Mouse (Mus musculus): Measurements from ENCODE around the gene Htra3. TPM values are rescaled to one million over a fixed set of nuclear protein-coding genes. Genes with fewer than 3 reads are reported as not detected.
A peak's percentile ranks its signal among the peaks of the same experiment; 100 is the strongest.

Htra3 gene
- polyA plus RNA-seq, 1 experiment from 2014 or later, result 52.2 TPM

- Histone ChIP-seq H3K9me3 (ENCODE audit: control insufficient read depth, low read depth, low read length) (no peaks in the 10 kb centered on the region), H3K27ac (ENCODE audit: low read length) (no peak overlapping the region), H3K4me1 (ENCODE audit: control insufficient read depth, insufficient read depth, low read length) (peaks cover 31% of the 10 kb centered on the region), H3K4me2 (replicated peaks; ENCODE audit: low read depth, low read length) (no peak overlapping the region), H3K4me3 (ENCODE audit: low read depth, low read length) (no peak overlapping the region), H3K27me3 (ENCODE audit: control insufficient read depth, insufficient read depth, low read length) (no peaks in the 10 kb centered on the region), H3K36me3 (ENCODE audit: control insufficient read depth, insufficient read depth, low read length) (no peaks in the 10 kb centered on the region), H3K9ac (replicated peaks; ENCODE audit: low read depth, low read length) (no peak overlapping the region)
- no peak for ATAC-seq (ENCODE audit: insufficient number of reproducible peaks, insufficient read depth, low FRiP score, low read depth)
These were observed 9.8 kb upstream of the Htra3 start for GRCm38 (mm10) chr5:35689374-35689773.

- Histone ChIP-seq H3K36me3 (ENCODE audit: control insufficient read depth, insufficient read depth, low read length) (no peaks in the 10 kb centered on the region), H3K9ac (replicated peaks; ENCODE audit: low read depth, low read length) (no peak overlapping the region), H3K27ac (ENCODE audit: low read length) (no peak overlapping the region), H3K4me1 (ENCODE audit: control insufficient read depth, insufficient read depth, low read length) (peaks cover 36% of the 10 kb centered on the region), H3K4me2 (replicated peaks; ENCODE audit: low read depth, low read length) (no peak overlapping the region), H3K4me3 (ENCODE audit: low read depth, low read length) (no peak overlapping the region), H3K27me3 (ENCODE audit: control insufficient read depth, insufficient read depth, low read length) (no peaks in the 10 kb centered on the region), H3K9me3 (ENCODE audit: control insufficient read depth, low read depth, low read length) (no peaks in the 10 kb centered on the region)
- 79% methylated on average over 2 of the region's 2 CpGs for WGBS
- no peak for ATAC-seq (ENCODE audit: insufficient number of reproducible peaks, insufficient read depth, low FRiP score, low read depth)
These were observed 9.3 kb upstream of the Htra3 start for GRCm38 (mm10) chr5:35688851-35689250.

GRCm38 (mm10) chr5:35687098-35687497 is 7.5 kb upstream of the Htra3 start:
- WGBS, result 46% methylated on average over 5 of the region's 5 CpGs
- H3K9me3 ChIP-seq (ENCODE audit: control insufficient read depth, low read depth, low read length), result no peaks in the 10 kb centered on the region
- H3K9ac ChIP-seq (replicated peaks; ENCODE audit: low read depth, low read length), result no peak overlapping the region
- H3K4me1 ChIP-seq (ENCODE audit: control insufficient read depth, insufficient read depth, low read length), result peaks cover 36% of the 10 kb centered on the region
- no peak overlapping the region for H3K27ac ChIP-seq (ENCODE audit: low read length)
- no peak for ATAC-seq (ENCODE audit: insufficient number of reproducible peaks, insufficient read depth, low FRiP score, low read depth)
- no peak overlapping the region for H3K4me3 ChIP-seq (ENCODE audit: low read depth, low read length)
- H3K36me3 ChIP-seq (ENCODE audit: control insufficient read depth, insufficient read depth, low read length), result no peaks in the 10 kb centered on the region
- H3K4me2 ChIP-seq (replicated peaks; ENCODE audit: low read depth, low read length), result no peak overlapping the region
- H3K27me3 ChIP-seq (ENCODE audit: control insufficient read depth, insufficient read depth, low read length), result no peaks in the 10 kb centered on the region

- Histone ChIP-seq H3K4me1 (ENCODE audit: control insufficient read depth, insufficient read depth, low read length) (peaks cover 32% of the 10 kb centered on the region), H3K27me3 (ENCODE audit: control insufficient read depth, insufficient read depth, low read length) (no peaks in the 10 kb centered on the region), H3K4me2 (replicated peaks; ENCODE audit: low read depth, low read length) (no peak overlapping the region), H3K36me3 (ENCODE audit: control insufficient read depth, insufficient read depth, low read length) (no peaks in the 10 kb centered on the region), H3K4me3 (ENCODE audit: low read depth, low read length) (no peak overlapping the region), H3K9ac (replicated peaks; ENCODE audit: low read depth, low read length) (no peak overlapping the region), H3K27ac (ENCODE audit: low read length) (no peak overlapping the region), H3K9me3 (ENCODE audit: control insufficient read depth, low read depth, low read length) (no peaks in the 10 kb centered on the region)
- WGBS, result 82% methylated on average over 4 of the region's 4 CpGs
- ATAC-seq (ENCODE audit: insufficient number of reproducible peaks, insufficient read depth, low FRiP score, low read depth), result no peak
These were observed 6.8 kb upstream of the Htra3 start for GRCm38 (mm10) chr5:35686336-35686735.

GRCm38 (mm10) chr5:35685079-35685478 is 5.5 kb upstream of the Htra3 start:
- H3K4me2 ChIP-seq (replicated peaks; ENCODE audit: low read depth, low read length), result no peak overlapping the region
- peak overlapping the region; percentile 35; the same call in 1 of the 2 replicates for H3K27ac ChIP-seq (ENCODE audit: low read length)
- H3K27me3 ChIP-seq (ENCODE audit: control insufficient read depth, insufficient read depth, low read length), result no peaks in the 10 kb centered on the region
- H3K4me1 ChIP-seq (ENCODE audit: control insufficient read depth, insufficient read depth, low read length), result peaks cover 24% of the 10 kb centered on the region; the same call in 1 of the 2 replicates
- no peaks in the 10 kb centered on the region for H3K9me3 ChIP-seq (ENCODE audit: control insufficient read depth, low read depth, low read length)
- no peaks in the 10 kb centered on the region for H3K36me3 ChIP-seq (ENCODE audit: control insufficient read depth, insufficient read depth, low read length)
- ATAC-seq (ENCODE audit: insufficient number of reproducible peaks, insufficient read depth, low FRiP score, low read depth), result no peak
- WGBS, result 50% methylated on average over 3 of the region's 3 CpGs
- H3K9ac ChIP-seq (replicated peaks; ENCODE audit: low read depth, low read length), result no peak overlapping the region
- no peak overlapping the region for H3K4me3 ChIP-seq (ENCODE audit: low read depth, low read length)

- no peak for ATAC-seq (ENCODE audit: insufficient number of reproducible peaks, insufficient read depth, low FRiP score, low read depth)
- no peaks in the 10 kb centered on the region for H3K36me3 ChIP-seq (ENCODE audit: control insufficient read depth, insufficient read depth, low read length)
- H3K4me3 ChIP-seq (ENCODE audit: low read depth, low read length), result no peak overlapping the region
- no peaks in the 10 kb centered on the region for H3K27me3 ChIP-seq (ENCODE audit: control insufficient read depth, insufficient read depth, low read length)
- H3K4me1 ChIP-seq (ENCODE audit: control insufficient read depth, insufficient read depth, low read length), result peaks cover 18% of the 10 kb centered on the region; the same call in 1 of the 2 replicates
- 67% methylated on average over 2 of the region's 2 CpGs for WGBS
- H3K9ac ChIP-seq (replicated peaks; ENCODE audit: low read depth, low read length), result no peak overlapping the region
- no peak overlapping the region for H3K27ac ChIP-seq (ENCODE audit: low read length)
- no peaks in the 10 kb centered on the region for H3K9me3 ChIP-seq (ENCODE audit: control insufficient read depth, low read depth, low read length)
- no peak overlapping the region for H3K4me2 ChIP-seq (replicated peaks; ENCODE audit: low read depth, low read length)
These were observed 1.4 kb upstream of the Htra3 start for GRCm38 (mm10) chr5:35680958-35681357.

- H3K4me2 ChIP-seq (replicated peaks; ENCODE audit: low read depth, low read length), result no peak overlapping the region; the same call in 1 of the 2 replicates
- H3K27me3 ChIP-seq (ENCODE audit: control insufficient read depth, insufficient read depth, low read length), result no peaks in the 10 kb centered on the region
- no peaks in the 10 kb centered on the region for H3K9me3 ChIP-seq (ENCODE audit: control insufficient read depth, low read depth, low read length)
- peaks cover 24% of the 10 kb centered on the region for H3K4me1 ChIP-seq (ENCODE audit: control insufficient read depth, insufficient read depth, low read length)
- H3K4me3 ChIP-seq (ENCODE audit: low read depth, low read length), result no peak overlapping the region
- no peak overlapping the region for H3K27ac ChIP-seq (ENCODE audit: low read length)
- WGBS, result 85% methylated on average over 7 of the region's 7 CpGs
- no peak for ATAC-seq (ENCODE audit: insufficient number of reproducible peaks, insufficient read depth, low FRiP score, low read depth)
- H3K9ac ChIP-seq (replicated peaks; ENCODE audit: low read depth, low read length), result no peak overlapping the region
- no peaks in the 10 kb centered on the region; the same call in 1 of the 2 replicates for H3K36me3 ChIP-seq (ENCODE audit: control insufficient read depth, insufficient read depth, low read length)
These were observed 2.6 kb downstream of the Htra3 start for GRCm38 (mm10) chr5:35676964-35677363.

- no peaks in the 10 kb centered on the region for H3K9me3 ChIP-seq (ENCODE audit: control insufficient read depth, low read depth, low read length)
- H3K4me1 ChIP-seq (ENCODE audit: control insufficient read depth, insufficient read depth, low read length), result peaks cover 44% of the 10 kb centered on the region
- ATAC-seq (ENCODE audit: insufficient number of reproducible peaks, insufficient read depth, low FRiP score, low read depth), result no peak
- H3K4me3 ChIP-seq (ENCODE audit: low read depth, low read length), result no peak overlapping the region
- WGBS, result 22% methylated on average over 4 of the region's 4 CpGs
- H3K4me2 ChIP-seq (replicated peaks; ENCODE audit: low read depth, low read length), result no peak overlapping the region
- H3K36me3 ChIP-seq (ENCODE audit: control insufficient read depth, insufficient read depth, low read length), result no peaks in the 10 kb centered on the region; the same call in 1 of the 2 replicates
- no peaks in the 10 kb centered on the region for H3K27me3 ChIP-seq (ENCODE audit: control insufficient read depth, insufficient read depth, low read length)
- no peak overlapping the region for H3K9ac ChIP-seq (replicated peaks; ENCODE audit: low read depth, low read length)
- H3K27ac ChIP-seq (ENCODE audit: low read length), result peak overlapping the region; percentile 83
These were observed 5.5 kb downstream of the Htra3 start for GRCm38 (mm10) chr5:35674081-35674555.

- peaks cover 46% of the 10 kb centered on the region for H3K4me1 ChIP-seq (ENCODE audit: control insufficient read depth, insufficient read depth, low read length)
- no peaks in the 10 kb centered on the region for H3K9me3 ChIP-seq (ENCODE audit: control insufficient read depth, low read depth, low read length)
- H3K27ac ChIP-seq (ENCODE audit: low read length), result peak overlapping the region; percentile 83
- no peak overlapping the region for H3K4me3 ChIP-seq (ENCODE audit: low read depth, low read length)
- H3K27me3 ChIP-seq (ENCODE audit: control insufficient read depth, insufficient read depth, low read length), result no peaks in the 10 kb centered on the region
- H3K4me2 ChIP-seq (replicated peaks; ENCODE audit: low read depth, low read length), result no peak overlapping the region
- 36% methylated on average over 7 of the region's 7 CpGs for WGBS
- 0 out of 2 replicates have a peak overlapping the region, but pooled peaks have one; percentile 18 for H3K9ac ChIP-seq (replicated peaks; ENCODE audit: low read depth, low read length)
- ATAC-seq (ENCODE audit: insufficient number of reproducible peaks, insufficient read depth, low FRiP score, low read depth), result peak; percentile 69
- H3K36me3 ChIP-seq (ENCODE audit: control insufficient read depth, insufficient read depth, low read length), result no peaks in the 10 kb centered on the region; the same call in 1 of the 2 replicates
These were observed 6.5 kb downstream of the Htra3 start for GRCm38 (mm10) chr5:35673086-35673485.

All from stomach, embryonic 14.5 days (tissue).